In the genomic region with DNA sequence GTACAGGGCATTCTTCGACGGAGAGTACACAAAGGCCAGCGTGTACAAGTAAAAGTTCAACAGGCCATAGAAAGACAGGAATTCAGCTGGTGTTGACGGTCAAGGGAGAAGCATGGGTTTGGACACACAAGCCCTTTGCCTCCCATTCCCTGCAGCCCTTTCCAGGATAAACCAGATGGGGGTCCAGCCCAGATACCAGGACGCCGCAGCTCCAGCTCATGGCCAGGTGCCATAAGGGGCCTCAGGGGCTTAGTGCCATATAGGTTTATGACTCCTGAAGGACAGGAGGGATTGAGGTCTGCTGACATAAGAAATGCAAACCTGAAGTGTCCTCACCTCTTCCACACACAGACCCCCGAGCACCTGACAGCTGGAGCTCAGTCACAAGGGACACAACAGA, we compare ENCODE assay signal across 4 mouse cellular contexts. TPM values are rescaled to one million over a fixed set of nuclear protein-coding genes. Genes with fewer than 3 reads are reported as not detected.
DNase-seq lines count a peak whose midpoint lies in the region.

No protein-coding gene starts in this region.

- DNase-seq in cerebellum, adult 11-12 months = peak; percentile 49
- peak; percentile 60 for DNase-seq in cerebellum, adult 9-11 months
- DNase-seq in gastrocnemius, postnatal 25 days = peak; percentile 16
- peak; percentile 91 for DNase-seq in heart, adult 11 months

RNA-seq across cellular contexts. Expression of a gene that starts 12.6 kb away (rescaled TPM):
- total RNA-seq in gastrocnemius, postnatal 25 days (2021) = 10 to 100 TPM; 56.7 to 58.7 TPM

Comparison
In these comparisons a context has a peak if more than half of its experiments do, and no peak if none do; other contexts are left out.
1. Peak in every context shown above with its lines: DNase-seq.
2. DNase-seq: peak in every context shown above with its lines; median percentile 91 in heart, adult 11 months; 60 in cerebellum, adult 9-11 months; 49 in cerebellum, adult 11-12 months; 16 in gastrocnemius, postnatal 25 days.